Mouse (Mus musculus): Measurements from ENCODE around the gene Asphd2. TPM values are rescaled to one million over a fixed set of nuclear protein-coding genes. Genes with fewer than 3 reads are reported as not detected.

Gene Asphd2
- polyA plus RNA-seq, 1 experiment: not detected

DNA sequence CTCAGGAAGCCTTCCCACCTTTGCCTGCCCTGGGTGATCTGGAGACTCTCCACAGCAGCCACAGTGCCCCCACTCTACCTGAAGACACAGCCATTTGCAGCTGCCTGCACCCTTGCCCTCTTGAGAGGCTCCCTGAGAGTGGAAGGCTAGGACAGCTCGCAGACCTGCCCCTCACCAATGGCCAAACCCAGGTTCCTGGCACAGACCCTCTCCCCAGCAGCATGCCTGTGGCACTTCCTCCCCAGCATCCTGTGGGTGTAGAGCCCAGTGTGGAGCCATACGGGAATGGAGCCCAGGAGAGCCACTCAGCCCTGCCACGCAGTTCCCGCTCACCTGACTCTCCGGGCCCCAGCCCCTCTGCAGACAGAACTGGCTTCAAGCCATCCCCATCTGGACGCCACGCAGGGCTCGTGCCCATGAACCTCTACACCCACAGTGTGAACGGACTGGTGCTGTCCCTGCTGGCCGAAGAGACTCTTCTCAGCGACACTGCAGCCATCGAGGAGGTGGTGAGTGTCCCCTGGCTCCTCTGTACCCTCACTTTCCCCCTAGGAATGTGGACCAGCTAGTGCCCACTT is 24.3 kb downstream of the Asphd2 start:
- no peak for TF ChIP-seq GATA1 (IDR thresholded peaks at IDR 0.05; ENCODE audit: low read length)

GRCm38 (mm10) chr5:112369326-112369725 is 25.3 kb downstream of the Asphd2 start:
- no peak for TF ChIP-seq GATA1 (IDR thresholded peaks at IDR 0.05; ENCODE audit: low read length)

GRCm38 (mm10) chr5:112368666-112369065 is 26.0 kb downstream of the Asphd2 start:
- TF ChIP-seq GATA1 (IDR thresholded peaks at IDR 0.05; ENCODE audit: low read length): no peak

GRCm38 (mm10) chr5:112367929-112368328 is 26.7 kb downstream of the Asphd2 start:
- no peak for TF ChIP-seq GATA1 (IDR thresholded peaks at IDR 0.05; ENCODE audit: low read length)

DNA sequence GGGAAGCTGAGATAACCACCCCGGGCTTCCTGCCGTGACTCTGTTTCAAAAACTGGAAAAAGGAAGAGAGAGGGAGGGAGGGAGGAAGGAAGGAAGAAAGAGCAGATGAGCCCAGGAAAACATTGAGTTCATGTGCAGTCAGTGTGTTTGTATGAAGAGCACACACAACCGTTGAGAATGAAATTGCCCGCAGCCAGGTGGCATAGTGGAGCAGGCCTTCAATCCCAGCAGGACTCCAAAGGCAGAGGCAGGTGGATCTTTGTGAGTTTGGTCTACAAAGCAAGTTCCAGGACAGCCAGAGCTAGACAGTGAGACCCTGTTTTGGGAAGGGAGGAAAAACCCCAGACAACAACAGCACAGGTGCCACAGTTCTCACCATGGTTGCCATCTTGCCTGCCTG is 27.3 kb downstream of the Asphd2 start:
- no peak for TF ChIP-seq GATA1 (IDR thresholded peaks at IDR 0.05; ENCODE audit: low read length)

- no peak for TF ChIP-seq GATA1 (IDR thresholded peaks at IDR 0.05; ENCODE audit: low read length)
Measured at GRCm38 (mm10) chr5:112366879-112367278, 27.8 kb downstream of the Asphd2 start.

GRCm38 (mm10) chr5:112364184-112364797 is 30.4 kb downstream of the Asphd2 start:
- no peak for TF ChIP-seq GATA1 (IDR thresholded peaks at IDR 0.05; ENCODE audit: low read length)

GRCm38 (mm10) chr5:112360077-112360476 is 34.6 kb downstream of the Asphd2 start:
- TF ChIP-seq GATA1 (IDR thresholded peaks at IDR 0.05; ENCODE audit: low read length): no peak

DNA sequence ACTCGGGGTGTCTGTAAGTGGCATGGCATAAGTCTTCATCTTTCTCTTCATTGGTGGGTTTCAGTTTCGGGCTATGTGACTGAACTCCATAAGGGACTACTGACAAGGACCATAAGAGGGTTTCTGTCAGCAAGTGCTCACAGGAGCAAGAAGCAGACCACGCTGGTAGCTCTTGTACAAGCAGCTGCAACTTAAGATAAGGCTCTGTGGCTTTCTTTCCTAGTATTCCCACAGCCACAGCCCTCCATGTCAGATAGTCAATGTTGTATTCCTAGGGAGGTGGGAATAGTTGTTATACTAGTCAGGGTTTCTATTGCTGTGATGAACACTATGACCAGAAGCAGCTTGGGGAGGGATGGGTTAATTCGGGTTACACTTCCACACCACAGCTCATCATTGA is 35.1 kb downstream of the Asphd2 start:
- peak; percentile 42 for TF ChIP-seq GATA1 (IDR thresholded peaks at IDR 0.05; ENCODE audit: low read length)

- no peak for TF ChIP-seq GATA1 (IDR thresholded peaks at IDR 0.05; ENCODE audit: low read length)
Measured at GRCm38 (mm10) chr5:112356322-112356721, 38.3 kb downstream of the Asphd2 start.

GRCm38 (mm10) chr5:112355910-112356309 is 38.8 kb downstream of the Asphd2 start, which contains the start of gene Gm6583:
Gm6583 (minus strand) TSS chr5:112356033.
- TF ChIP-seq GATA1 (IDR thresholded peaks at IDR 0.05; ENCODE audit: low read length): no peak

DNA sequence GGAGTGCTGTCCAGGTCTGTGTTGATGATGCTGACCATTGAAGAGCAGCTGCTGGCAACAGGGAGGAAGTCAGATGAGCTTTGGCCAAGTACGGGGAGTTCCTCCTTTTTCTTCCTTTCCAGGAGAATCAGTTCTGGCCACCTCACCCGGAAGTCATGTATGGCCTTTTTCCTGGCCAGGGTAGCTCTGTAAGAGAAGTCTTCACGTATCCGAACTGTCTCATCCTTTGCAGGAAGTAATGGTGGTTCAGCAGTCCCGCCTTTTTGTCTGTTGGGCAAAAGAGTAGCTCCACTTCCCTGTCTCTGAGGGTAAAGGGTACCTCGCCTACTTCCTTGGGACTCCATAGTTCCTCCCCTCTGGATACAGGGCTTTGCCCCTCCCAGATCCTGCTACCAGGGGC is 39.2 kb downstream of the Asphd2 start:
- no peak for TF ChIP-seq GATA1 (IDR thresholded peaks at IDR 0.05; ENCODE audit: low read length)

GRCm38 (mm10) chr5:112349169-112349568 is 45.5 kb downstream of the Asphd2 start:
- no peak for TF ChIP-seq GATA1 (IDR thresholded peaks at IDR 0.05; ENCODE audit: low read length)

- TF ChIP-seq GATA1 (IDR thresholded peaks at IDR 0.05; ENCODE audit: low read length): no peak
Measured at GRCm38 (mm10) chr5:112346211-112346965, 48.3 kb downstream of the Asphd2 start.

DNA sequence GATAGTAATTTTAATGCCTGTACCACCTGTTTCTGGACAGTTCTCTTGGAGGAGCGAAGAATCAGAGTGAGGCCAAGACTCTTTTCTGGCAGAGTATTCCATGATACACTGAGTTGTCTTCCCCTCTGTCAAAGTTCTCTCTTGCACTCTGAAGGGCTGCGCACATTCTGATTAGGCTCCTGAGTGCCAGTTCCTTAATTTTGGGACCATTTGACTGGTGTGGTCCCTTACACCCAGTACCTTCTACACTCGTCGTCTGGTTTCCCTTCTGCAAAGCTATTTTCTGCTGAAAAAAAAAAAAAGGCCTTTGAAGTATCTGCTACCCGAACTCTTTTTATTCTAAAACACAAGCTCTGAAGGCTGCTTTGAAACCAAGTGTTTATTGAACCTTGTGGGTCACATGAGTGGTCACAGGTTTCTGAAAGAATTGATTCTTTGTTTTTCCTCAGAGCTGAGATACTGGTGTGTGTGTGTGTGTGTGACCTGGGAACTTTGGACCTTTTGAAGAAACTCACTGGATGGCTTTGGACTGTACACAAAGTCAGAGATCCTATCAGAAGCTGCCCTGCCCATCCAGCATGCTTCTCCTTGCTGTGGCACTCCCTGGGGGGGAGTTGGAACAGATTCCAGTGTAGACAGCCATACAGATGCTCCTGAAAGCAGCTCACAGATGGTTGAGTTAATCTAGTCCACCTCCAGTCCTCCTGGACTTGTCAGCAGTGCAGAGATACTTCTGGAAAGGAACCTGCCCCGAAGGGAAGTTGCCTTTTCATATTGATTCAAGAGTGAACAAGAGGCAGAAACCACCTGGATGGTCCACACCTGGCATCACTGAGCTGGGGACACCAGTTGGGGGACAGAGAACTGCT is 50.3 kb downstream of the Asphd2 start:
- no peak for TF ChIP-seq GATA1 (IDR thresholded peaks at IDR 0.05; ENCODE audit: low read length)

DNA sequence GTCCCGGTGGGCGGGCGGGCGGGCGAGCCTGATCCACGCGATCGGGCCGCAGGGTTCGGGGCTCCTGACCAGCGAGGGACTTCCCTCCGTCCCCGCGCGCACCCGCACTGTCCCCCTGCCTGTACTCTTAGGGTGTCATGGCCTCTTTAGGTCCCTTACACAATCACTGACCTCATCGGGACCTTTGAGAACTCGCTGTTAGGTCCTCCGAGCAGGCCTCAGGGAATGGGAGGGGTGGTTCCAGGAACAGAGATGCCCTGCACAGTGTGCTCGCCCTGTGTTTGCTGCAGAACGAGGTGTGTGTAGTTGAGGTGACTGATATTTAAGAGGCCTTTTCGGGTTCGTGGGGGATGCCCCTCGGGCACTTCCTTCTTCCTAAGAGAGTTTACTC is 51.5 kb downstream of the Asphd2 start:
- TF ChIP-seq GATA1 (IDR thresholded peaks at IDR 0.05; ENCODE audit: low read length): no peak

Measured in G1E-ER4 (cell line).